Mouse (Mus musculus) frontal cortex, postnatal 36 days (tissue): ENCODE results near the gene Olfr70.

Experiments used
- DNase-seq, 2 experiments: peaks; one replicate each; pipeline ENCODE4 v3.0.0; 2022; ENCODE audit warnings: low spot score in 2 of 2

The Olfr70 gene

DNA sequence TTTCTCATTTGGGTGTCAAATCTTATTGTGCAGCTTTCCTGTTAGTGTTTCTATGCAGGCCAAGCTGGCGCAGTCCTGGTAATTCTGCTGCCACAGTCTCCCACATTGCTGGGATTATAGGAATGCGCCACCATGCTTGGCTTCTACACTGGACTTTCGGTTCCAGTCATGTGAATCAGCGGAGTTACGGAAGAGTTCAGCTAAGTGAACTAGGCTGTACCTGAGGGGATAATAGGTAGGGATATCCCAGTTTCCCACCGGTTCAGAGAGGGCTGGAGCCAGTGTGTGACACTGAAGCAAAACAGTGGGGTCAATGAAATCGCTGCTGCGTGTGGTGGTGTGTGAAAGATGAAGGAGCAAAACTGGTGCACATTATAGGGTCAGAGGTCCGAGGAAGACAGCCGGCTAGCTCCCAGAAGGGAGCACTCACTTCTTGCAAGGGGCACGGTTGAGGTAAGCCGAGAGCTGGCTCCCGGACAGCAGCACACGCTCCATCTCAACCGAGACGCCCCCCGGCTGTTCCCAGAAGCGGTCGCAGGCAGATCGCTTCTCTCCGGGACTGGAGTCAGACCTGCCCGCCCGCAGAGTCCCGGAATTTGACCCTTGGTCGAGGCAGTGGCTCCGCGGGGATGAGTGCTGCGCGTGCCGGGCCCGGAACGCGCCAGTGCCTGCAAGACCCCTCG, 44.8 kb downstream of the Olfr70 start:
- peak in 1 of 2 experiments; percentile 20 for DNase-seq

DNA sequence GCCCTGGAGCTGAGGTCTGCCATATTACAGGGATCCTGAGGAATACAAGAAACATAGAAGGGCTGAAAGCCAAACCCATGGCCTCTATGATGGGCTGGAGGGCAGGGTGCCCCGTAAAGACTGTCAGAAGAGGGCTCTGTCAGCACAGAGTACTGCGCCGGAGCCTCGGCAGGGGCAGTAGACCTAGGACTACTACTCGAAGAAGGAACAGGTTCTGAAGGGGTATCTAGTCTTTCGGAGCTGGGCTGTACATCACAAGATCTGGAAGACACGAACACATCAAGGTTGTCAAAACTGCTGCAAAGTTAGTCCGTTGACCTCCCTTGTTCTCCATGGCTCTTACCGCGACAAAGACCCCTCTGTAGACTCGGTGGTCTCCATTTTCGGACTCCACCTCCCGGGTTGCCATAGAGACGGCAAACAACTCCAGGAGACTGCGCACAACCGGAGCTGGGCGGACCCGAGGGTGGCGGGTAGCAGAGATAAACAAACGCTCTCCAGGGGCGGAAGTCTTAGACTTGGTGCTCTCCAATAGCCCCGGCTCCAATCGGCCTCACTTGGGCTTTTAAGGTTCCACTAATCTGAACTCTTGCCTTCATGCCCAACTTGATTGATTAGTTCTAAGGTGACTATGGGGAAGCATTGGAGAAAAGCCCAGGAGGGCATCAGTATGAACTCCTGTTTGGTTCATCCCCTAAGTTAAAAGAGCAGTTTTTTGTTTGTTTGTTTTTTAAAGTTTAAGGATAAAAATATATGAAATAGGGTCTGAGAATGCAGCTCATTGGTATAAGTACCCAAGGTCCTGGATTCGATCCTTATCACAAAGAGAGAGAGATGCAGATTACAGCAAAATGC, 47.2 kb downstream of the Olfr70 start, which contains the start of gene Spag8:
Gene Spag8 (minus strand): TSS at position 434 of the 855 bp plus-strand sequence.
- peak in 1 of 2 experiments; percentile 35 for DNase-seq

- no peak for DNase-seq
Measured at GRCm38 (mm10) chr4:43652726-43653125, 47.9 kb downstream of the Olfr70 start.

DNA sequence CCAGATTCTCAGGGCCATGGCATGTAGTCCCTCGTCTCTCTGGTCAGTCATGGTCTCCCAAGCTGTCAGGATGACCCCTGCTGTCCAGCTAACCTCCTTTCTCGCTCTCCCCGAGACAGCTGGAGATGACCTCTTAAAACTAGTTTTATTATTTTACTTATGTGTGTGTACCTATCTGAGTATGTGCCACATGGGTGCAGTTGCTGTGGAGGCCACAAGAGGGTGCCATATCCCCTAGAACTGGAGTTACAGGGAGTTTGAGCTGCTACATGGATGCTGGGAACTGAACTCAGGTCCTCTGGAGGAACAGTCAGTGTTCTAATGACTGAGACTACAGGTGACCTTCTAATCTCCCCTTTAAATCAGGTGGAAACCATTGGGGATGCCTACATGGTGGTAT, 50.8 kb downstream of the Olfr70 start:
- DNase-seq = no peak
